Mouse (Mus musculus) CH12.LX (cell line): ENCODE measurements around the gene Rab36. TPM values are rescaled to one million over a fixed set of nuclear protein-coding genes. Genes with fewer than 3 reads are reported as not detected.

Experiments
- DNase-seq: peaks from one replicate; pipeline ENCODE4 v3.0.0-alpha.2; 2013; ENCODE audit errors: extremely low read depth
- H3K27ac ChIP-seq: 2 replicates; pipeline ENCODE4 v1.5.1; 2012; ENCODE audit warnings: low read depth, mild to moderate bottlenecking, control low read depth, moderate library complexity; ENCODE audit not compliant: insufficient read depth
- H3K27me3 ChIP-seq: replicated peaks from 2 replicates; pipeline ENCODE3; 2012; ENCODE audit warnings: inconsistent platforms
- H3K36me3 ChIP-seq, 2 experiments: replicated peaks in 1 of 2; 2 replicates each; pipeline versions ENCODE3 to v1.6.1; 2012; ENCODE audit warnings: inconsistent platforms in 1 of 2, low read length in 1 of 2, mild to moderate bottlenecking in 1 of 2, mixed read lengths in 1 of 2, moderate library complexity in 1 of 2; ENCODE audit not compliant: control insufficient read depth in 1 of 2, insufficient read depth in 1 of 2
- H3K4me1 ChIP-seq, 2 experiments: 2 replicates each; pipeline ENCODE4 v1.6.1; 2012; ENCODE audit warnings: inconsistent platforms in 1 of 2, moderate library complexity in 1 of 2; ENCODE audit not compliant: insufficient read depth in 2 of 2, control insufficient read depth in 1 of 2
- H3K4me2 ChIP-seq: 2 replicates; pipeline ENCODE4 v1.6.1; 2012; ENCODE audit warnings: low read depth, mild to moderate bottlenecking, control low read depth; ENCODE audit not compliant: poor library complexity, insufficient read depth, severe bottlenecking
- H3K4me3 ChIP-seq, 3 experiments: fragments of 150-350 bp in 1 of 3; sonication (generic) in 1 of 3; replicated peaks in 1 of 3; 2 replicates each; pipeline versions ENCODE3 to v1.5.1; 2011 to 2012; ENCODE audit warnings: low read depth in 2 of 3, low read length in 2 of 3, mild to moderate bottlenecking in 2 of 3, moderate library complexity in 2 of 3, control low read depth in 1 of 3, improper control_type of control experiment in 1 of 3, inconsistent platforms in 1 of 3, mixed read lengths in 1 of 3; ENCODE audit not compliant: poor library complexity in 1 of 3
- H3K79me2 ChIP-seq: replicated peaks from 2 replicates; pipeline ENCODE4 v1.6.1; 2012; ENCODE audit warnings: mild to moderate bottlenecking, moderate library complexity; ENCODE audit not compliant: control insufficient read depth, poor library complexity, insufficient read depth, severe bottlenecking; ENCODE audit errors: extremely low read depth
- H3K9ac ChIP-seq: 2 replicates; pipeline ENCODE4 v1.6.1; 2012; ENCODE audit warnings: low read depth, mild to moderate bottlenecking, control low read depth, moderate library complexity; ENCODE audit not compliant: insufficient read depth
- H3K9me3 ChIP-seq: replicated peaks from 2 replicates; pipeline ENCODE3; 2012; ENCODE audit warnings: low read length, inconsistent platforms, mixed read lengths
- BHLHE40 ChIP-seq: IDR thresholded peaks from 2 replicates; pipeline ENCODE4 v1.6.1; 2011; ENCODE audit warnings: mild to moderate bottlenecking, low read depth, low read length, improper control_type of control experiment
- ELF1 ChIP-seq: IDR thresholded peaks from 2 replicates; pipeline ENCODE4 v1.6.1; 2014; ENCODE audit warnings: low read depth, mild to moderate bottlenecking, inconsistent platforms, low read length, improper control_type of control experiment
- EP300 ChIP-seq: IDR thresholded peaks from 2 replicates; pipeline ENCODE4 v1.6.1; 2011; ENCODE audit warnings: low read length, improper control_type of control experiment
- ETS1 ChIP-seq: conservative IDR thresholded peaks from 2 replicates; pipeline ENCODE4 v1.6.1; 2012; ENCODE audit warnings: low read depth, mild to moderate bottlenecking, inconsistent platforms, low read length, improper control_type of control experiment, moderate library complexity
- IRF4 ChIP-seq: IDR thresholded peaks from 2 replicates; pipeline ENCODE4 v1.6.1; 2014; ENCODE audit warnings: low read depth, mild to moderate bottlenecking, inconsistent platforms, low read length, improper control_type of control experiment
- JUN ChIP-seq: IDR thresholded peaks from 2 replicates; pipeline ENCODE4 v1.6.1; 2011; ENCODE audit warnings: low read depth, mild to moderate bottlenecking, low read length, improper control_type of control experiment, moderate library complexity; ENCODE audit not compliant: insufficient read depth
- MXI1 ChIP-seq: IDR thresholded peaks from 2 replicates; pipeline ENCODE4 v1.6.1; 2011; ENCODE audit warnings: mild to moderate bottlenecking, low read depth, low read length, improper control_type of control experiment
- NRF1 ChIP-seq: IDR thresholded peaks from 2 replicates; pipeline ENCODE4 v1.6.1; 2014; ENCODE audit warnings: low read depth, mild to moderate bottlenecking, inconsistent platforms, low read length, improper control_type of control experiment, moderate library complexity
- POLR2A ChIP-seq: IDR thresholded peaks from 2 replicates; pipeline ENCODE4 v1.6.1; 2011; ENCODE audit warnings: low read depth, mild to moderate bottlenecking, improper control_type of control experiment, low read length
- SIN3A ChIP-seq: IDR thresholded peaks from 2 replicates; pipeline ENCODE4 v1.6.1; 2012; ENCODE audit warnings: low read length, improper control_type of control experiment, inconsistent platforms
- SMC3 ChIP-seq: IDR thresholded peaks from 2 replicates; pipeline ENCODE4 v1.6.1; 2011; ENCODE audit warnings: low read depth, low read length, improper control_type of control experiment
- dilution Hi-C: fragments of 300-500 bp; cut with MboI; formaldehyde crosslinking; loops from 2 replicates; pipeline ENCODE4 v1.14.3; 2020; ENCODE audit warnings: low sequenced_read_pairs; ENCODE audit not compliant: extremely low pct_unique_long_range_greater_than_20kb, extremely low pct_ligation_motif_present
- in situ Hi-C: fragments of 300-500 bp; cut with MboI; formaldehyde crosslinking; loops from 3 replicates; pipeline ENCODE4 v1.14.3; 2019; ENCODE audit warnings: low sequenced_read_pairs, low pct_ligation_motif_present, low pct_unique_long_range_greater_than_20kb, mixed read lengths
- polyA plus RNA-seq: library from polyadenylated mRNA; unstranded; fragments of >175 nt; gene quantifications from 2 replicates; pipeline ENCODE4 v1.2.1, GENCODE M21; 2012; ENCODE audit warnings: low read depth; ENCODE audit not compliant: insufficient read length
- total RNA-seq, 2 experiments: library from RNA; depleted of rRNA; stranded (reverse); fragments of 300-350 nt in 1 of 2; fragments of >200 nt in 1 of 2; gene quantifications; 2 replicates each; pipeline ENCODE4 v1.2.3; 2012 to 2014

Gene Rab36
- 0.59 and 0.67 TPM in 2 replicates for total RNA-seq (2012; rRNA removed)
- total RNA-seq (2014; rRNA removed): 0.07 and 0.34 TPM in 2 replicates
- 1.2 and 1.5 TPM in 2 replicates for polyA plus RNA-seq

- H3K79me2 ChIP-seq: no peaks in the 10 kb centered on the region
- TF ChIP-seq BHLHE40 (0 out of 2 replicates have a peak, but pooled peaks have one; percentile 12), IRF4 (0 out of 2 replicates have a peak, but pooled peaks have one; percentile 30), NRF1 (peak; percentile 12; the same call in 1 of the 2 replicates), ELF1 (peak; percentile 93), POLR2A (no peak; the same call in 1 of the 2 replicates), MXI1 (peak; percentile 94), SIN3A (peak; percentile 83), SMC3 (no peak)
- H3K36me3 ChIP-seq: no peaks in the 10 kb centered on the region
- DNase-seq: peak; percentile 89
- no peaks in the 10 kb centered on the region for H3K9me3 ChIP-seq
- H3K4me1 ChIP-seq: peaks cover 7 to 41% of the 10 kb centered on the region in 2 experiments
- in situ Hi-C loops (no loop called here), dilution Hi-C loops (no loop called here)
- H3K4me2 ChIP-seq: peak within 1 kb of the TSS; percentile 63
- H3K27ac ChIP-seq: no peak within 1 kb of the TSS
- H3K4me3 ChIP-seq: peak within 1 kb of the TSS; percentile 30 to 49 (median 42)
- H3K9ac ChIP-seq: no peak within 1 kb of the TSS; the same call in 1 of the 2 replicates
- no peaks in the 10 kb centered on the region for H3K27me3 ChIP-seq
Measured at GRCm38 (mm10) chr10:75036883-75037379, at the start of gene Rab36. TSS of gene Rab36 (plus strand) at chr10:75037058.

GRCm38 (mm10) chr10:74987698-74988470, 49.0 kb upstream of the Rab36 start:
- H3K4me2 ChIP-seq: no peak overlapping the region
- H3K27me3 ChIP-seq: no peaks in the 10 kb centered on the region
- in situ Hi-C loops: no loop called here
- peaks cover 42 to 44% of the 10 kb centered on the region in 2 experiments for H3K36me3 ChIP-seq
- dilution Hi-C loops: no loop called here
- DNase-seq: no peak
- no peak for TF ChIP-seq ELF1
- no peak for TF ChIP-seq JUN
- no peak for TF ChIP-seq ETS1
- TF ChIP-seq EP300: no peak
- no peak for TF ChIP-seq POLR2A
- TF ChIP-seq IRF4: no peak
- H3K79me2 ChIP-seq: no peaks in the 10 kb centered on the region; the same call in none of the 2 replicates
- no peak overlapping the region for H3K9ac ChIP-seq
- no peaks in the 10 kb centered on the region for H3K9me3 ChIP-seq
- peaks cover 6 to 23% of the 10 kb centered on the region in 2 experiments for H3K4me1 ChIP-seq
- H3K4me3 ChIP-seq: no peak overlapping the region
- H3K27ac ChIP-seq: no peak overlapping the region
